Mouse (Mus musculus): Measurements from ENCODE around the gene Tprgl. TPM values are rescaled to one million over a fixed set of nuclear protein-coding genes. Genes with fewer than 3 reads are reported as not detected.

Gene Tprgl
- polyA plus RNA-seq, 1 experiment from 2014 or later: 55.4 TPM

GRCm38 (mm10) chr4:154186002-154186537 is 25.6 kb upstream of the Tprgl start:
- ATAC-seq (no peak), DNase-seq (ENCODE audit: low read depth, low spot score) (no peak)
- no peaks in the 10 kb centered on the region for H3K27me3 ChIP-seq
- in situ Hi-C loops (cut with MboI; ENCODE audit: low pct_unique_long_range_greater_than_20kb): no loop called here
- CTCF ChIA-PET: interaction anchor here (1.2 kb wide), 1 partner anchor 16 kb away, joined by 5 read pairs; no protein-coding TSS in a partner anchor
- no peak for TF ChIP-seq CTCF (IDR thresholded peaks at IDR 0.05)
- POLR2A ChIA-PET: no interaction called here

- DNase-seq (ENCODE audit: low read depth, low spot score) (no peak), ATAC-seq (no peak)
- H3K27me3 ChIP-seq: no peaks in the 10 kb centered on the region
- TF ChIP-seq CTCF (IDR thresholded peaks at IDR 0.05): no peak
- in situ Hi-C loops (cut with MboI; ENCODE audit: low pct_unique_long_range_greater_than_20kb): no loop called here
- ChIA-PET CTCF (interaction anchor here (1.2 kb wide), 1 partner anchor 17 kb away, joined by 5 read pairs; no protein-coding TSS in a partner anchor), POLR2A (no interaction called here)
Observed at GRCm38 (mm10) chr4:154185001-154185400, 24.5 kb upstream of the Tprgl start.

- no peak for TF ChIP-seq CTCF (IDR thresholded peaks at IDR 0.05)
- POLR2A ChIA-PET: no interaction called here
- CTCF ChIA-PET: interaction anchor here (1.5 kb wide), 1 partner anchor 20 kb away, joined by 5 read pairs; no protein-coding TSS in a partner anchor
- in situ Hi-C loops (cut with MboI; ENCODE audit: low pct_unique_long_range_greater_than_20kb): no loop called here
- no peak for ATAC-seq
- DNase-seq (ENCODE audit: low read depth, low spot score): no peak
- H3K27me3 ChIP-seq: no peaks in the 10 kb centered on the region
Observed at GRCm38 (mm10) chr4:154183566-154183965, 23.1 kb upstream of the Tprgl start.

GRCm38 (mm10) chr4:154181001-154181400 is 20.5 kb upstream of the Tprgl start:
- no peak for DNase-seq (ENCODE audit: low read depth, low spot score)
- POLR2A ChIA-PET: no interaction called here
- in situ Hi-C loops (cut with MboI; ENCODE audit: low pct_unique_long_range_greater_than_20kb): no loop called here
- H3K27me3 ChIP-seq: no peaks in the 10 kb centered on the region
- CTCF ChIA-PET: no interaction called here
- peak; percentile 33 for ATAC-seq
- TF ChIP-seq CTCF (IDR thresholded peaks at IDR 0.05): no peak

- ChIA-PET POLR2A (no interaction called here), CTCF (interaction anchor here (1.1 to 2.3 kb wide), 3 partner anchors 11 to 32 kb away, joined by 3 to 5 read pairs (median 3); no protein-coding TSS in a partner anchor)
- TF ChIP-seq CTCF (IDR thresholded peaks at IDR 0.05): no peak
- DNase-seq (ENCODE audit: low read depth, low spot score) (no peak), ATAC-seq (no peak)
- no peaks in the 10 kb centered on the region for H3K27me3 ChIP-seq
- in situ Hi-C loops (cut with MboI; ENCODE audit: low pct_unique_long_range_greater_than_20kb): no loop called here
Observed at GRCm38 (mm10) chr4:154177257-154177656, 16.8 kb upstream of the Tprgl start.

- no peak for TF ChIP-seq CTCF (IDR thresholded peaks at IDR 0.05)
- ChIA-PET CTCF (no interaction called here), POLR2A (no interaction called here)
- no peak for DNase-seq (ENCODE audit: low read depth, low spot score)
- no peak for ATAC-seq
- peaks cover 8% of the 10 kb centered on the region for H3K27me3 ChIP-seq
- in situ Hi-C loops (cut with MboI; ENCODE audit: low pct_unique_long_range_greater_than_20kb): no loop called here
Observed at GRCm38 (mm10) chr4:154171931-154172604, 11.6 kb upstream of the Tprgl start.

- POLR2A ChIA-PET: no interaction called here
- ATAC-seq (no peak), DNase-seq (ENCODE audit: low read depth, low spot score) (no peak)
- H3K27me3 ChIP-seq: peaks cover 8% of the 10 kb centered on the region
- TF ChIP-seq CTCF (IDR thresholded peaks at IDR 0.05): no peak
- in situ Hi-C loops (cut with MboI; ENCODE audit: low pct_unique_long_range_greater_than_20kb): no loop called here
- CTCF ChIA-PET: no interaction called here
Observed at GRCm38 (mm10) chr4:154171151-154171930, 10.9 kb upstream of the Tprgl start.

- POLR2A ChIA-PET: no interaction called here
- CTCF ChIA-PET: interaction anchor here (0.6 kb wide), 1 partner anchor 36 kb away, joined by 3 read pairs; no protein-coding TSS in a partner anchor
- ATAC-seq: no peak
Observed at GRCm38 (mm10) chr4:154170506-154171150, 10.2 kb upstream of the Tprgl start, which contains the start of gene Megf6. Gene Megf6, plus strand, starts transcription at chr4:154170730.

GRCm38 (mm10) chr4:154170021-154170420 is 9.6 kb upstream of the Tprgl start:
- ChIA-PET CTCF (no interaction called here), POLR2A (no interaction called here)
- no peak for ATAC-seq
- in situ Hi-C loops (cut with MboI; ENCODE audit: low pct_unique_long_range_greater_than_20kb): no loop called here
- H3K27me3 ChIP-seq: peaks cover 8% of the 10 kb centered on the region
- DNase-seq (ENCODE audit: low read depth, low spot score): no peak
- no peak for TF ChIP-seq CTCF (IDR thresholded peaks at IDR 0.05)

More at GRCm38 (mm10) chr4:154170506-154171150, 10.2 kb upstream of the Tprgl start, which contains the start of gene Megf6:
- H3K27me3 ChIP-seq: peaks cover 8% of the 10 kb centered on the region
- in situ Hi-C loops (cut with MboI; ENCODE audit: low pct_unique_long_range_greater_than_20kb): no loop called here
- no peak for TF ChIP-seq CTCF (IDR thresholded peaks at IDR 0.05)
- no peak for DNase-seq (ENCODE audit: low read depth, low spot score)

GRCm38 (mm10) chr4:154167053-154167452 is 6.6 kb upstream of the Tprgl start:
- ATAC-seq (no peak), DNase-seq (ENCODE audit: low read depth, low spot score) (no peak)
- ChIA-PET POLR2A (no interaction called here), CTCF (interaction anchor here (0.9 to 2.3 kb wide), 5 partner anchors 36 to 135 kb away, joined by 3 to 22 read pairs (median 5); partner anchors contain the start of gene Arhgef16)
- no peak for TF ChIP-seq CTCF (IDR thresholded peaks at IDR 0.05)
- peaks cover 8% of the 10 kb centered on the region for H3K27me3 ChIP-seq
- in situ Hi-C loops (cut with MboI; ENCODE audit: low pct_unique_long_range_greater_than_20kb): loop anchor here (5.0 kb wide), 2 partner anchors 40 to 105 kb away; no protein-coding TSS in a partner anchor

Measured in Patski (cell line).